Mouse (Mus musculus): ENCODE measurements around the gene Atg2b.

GRCm38 (mm10) chr12:105642770-105643321 lies 42.2 kb downstream of the Atg2b start:
- TF ChIP-seq POLR2A (IDR thresholded peaks at IDR 0.05; ENCODE audit: control insufficient read depth, extremely low read depth, insufficient read depth, low read length, poor library complexity) (no peak), CTCF (IDR thresholded peaks at IDR 0.05; ENCODE audit: borderline replicate concordance, control insufficient read depth, extremely low read depth, insufficient read depth, low read length, poor library complexity) (no peak)

Measured in thymus, adult 2 months (tissue).